Mouse (Mus musculus) liver, embryonic 11.5 days (tissue): Measurements from ENCODE around the gene Slc5a1. TPM values are rescaled to one million over a fixed set of nuclear protein-coding genes. Genes with fewer than 3 reads are reported as not detected.

ENCODE experiments used
- ATAC-seq: fragments of 200-750 bp; cut with Nextera tagmentation; replicated peaks from 2 replicates; pipeline ENCODE4 v1.8.0; 2017; ENCODE audit warnings: moderate number of reproducible peaks, mild to moderate bottlenecking, moderate TSS enrichment, moderate library complexity; ENCODE audit not compliant: low FRiP score
- DNase-seq: peaks from one replicate; pipeline ENCODE4 v3.0.0-alpha.2; 2017; ENCODE audit warnings: low spot score
- H3K27ac ChIP-seq: fragments of 300-500 bp; sonication (generic); 2 replicates; pipeline ENCODE4 v1.5.1; 2014; ENCODE audit warnings: mild to moderate bottlenecking, low read depth, low read length, control low read depth
- H3K27me3 ChIP-seq: fragments of 300-500 bp; sonication (generic); replicated peaks from 2 replicates; pipeline ENCODE4 v1.6.1; 2014; ENCODE audit warnings: low read length, mixed read lengths; ENCODE audit not compliant: control insufficient read depth, insufficient read depth
- H3K36me3 ChIP-seq: fragments of 300-500 bp; sonication (generic); 2 replicates; pipeline ENCODE4 v1.6.1; 2014; ENCODE audit warnings: mild to moderate bottlenecking, low read length, moderate library complexity, mixed read lengths; ENCODE audit not compliant: control insufficient read depth, insufficient read depth
- H3K4me1 ChIP-seq: fragments of 300-500 bp; sonication (generic); replicated peaks from 2 replicates; pipeline ENCODE4 v1.6.1; 2014; ENCODE audit warnings: low read length, mixed read lengths; ENCODE audit not compliant: control insufficient read depth, insufficient read depth
- H3K4me2 ChIP-seq: fragments of 300-500 bp; sonication (generic); 2 replicates; pipeline ENCODE4 v1.6.1; 2014; ENCODE audit warnings: mild to moderate bottlenecking, control low read depth, moderate library complexity
- H3K4me3 ChIP-seq: fragments of 300-500 bp; sonication (generic); 2 replicates; pipeline ENCODE4 v1.5.1; 2014; ENCODE audit warnings: low read depth, low read length, control low read depth
- H3K9ac ChIP-seq: fragments of 300-500 bp; sonication (generic); 2 replicates; pipeline ENCODE4 v1.6.1; 2014; ENCODE audit warnings: low read depth, low read length, control low read depth
- H3K9me3 ChIP-seq: fragments of 300-500 bp; sonication (generic); 2 replicates; pipeline ENCODE4 v1.6.1; 2016; ENCODE audit warnings: low read length, inconsistent platforms, mixed read lengths; ENCODE audit not compliant: control insufficient read depth
- WGBS: fragments of 180-500 bp; shearing (Covaris S2); extraction: QIAGEN DNeasy Blood & Tissue Kit; methylation state at CpG from one replicate; pipeline ENCODE4 v1.1.7; 2014; 5-methylcytosine and 5-hydroxymethylcytosine counted together
- polyA plus RNA-seq: library from polyadenylated mRNA; unstranded; fragments of >200 nt; fragmentation: Nextera tagmentation; extraction: Ambion mirVana; gene quantifications from 2 replicates; pipeline ENCODE4 v1.2.1, GENCODE M21; 2014

Gene Slc5a1
- not detected in 2 replicates for polyA plus RNA-seq

DNA sequence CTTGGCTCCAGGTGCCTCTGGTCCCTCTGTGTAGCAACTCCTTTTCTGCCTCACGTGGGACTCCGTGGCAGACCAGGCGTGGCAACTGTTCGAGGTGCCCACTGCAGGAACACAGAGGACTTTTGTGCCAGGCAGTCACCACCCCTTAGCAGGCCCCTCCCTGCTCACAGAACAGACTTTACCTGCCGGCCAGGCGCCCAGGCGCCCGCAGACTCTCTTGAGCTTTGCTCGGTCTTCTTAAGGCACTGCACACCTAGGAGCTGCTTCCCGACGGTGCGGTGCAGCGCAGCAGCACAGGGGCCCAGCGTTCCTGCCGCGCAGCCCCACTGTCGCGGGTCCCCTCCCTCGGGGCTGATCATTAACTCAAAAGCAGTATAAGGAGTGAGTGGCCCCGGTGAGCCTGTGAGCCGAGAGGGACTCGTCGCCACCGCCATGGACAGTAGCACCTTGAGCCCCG is at the start of gene Slc5a1:
TSS of gene Slc5a1 (plus strand) at position 195 of the 457 bp plus-strand sequence.
- no peak within 1 kb of the TSS for H3K27ac ChIP-seq
- H3K9me3 ChIP-seq, result no peaks in the 10 kb centered on the region
- no peak within 1 kb of the TSS for H3K9ac ChIP-seq
- H3K4me2 ChIP-seq, result no peak within 1 kb of the TSS
- no peak within 1 kb of the TSS for H3K4me3 ChIP-seq
- ATAC-seq (no peak), DNase-seq (no peak)
- WGBS, result 15% methylated on average over 25 of the region's 25 CpGs
- peaks cover 28% of the 10 kb centered on the region for H3K27me3 ChIP-seq
- H3K4me1 ChIP-seq, result no peaks in the 10 kb centered on the region
- no peaks in the 10 kb centered on the region for H3K36me3 ChIP-seq

DNA sequence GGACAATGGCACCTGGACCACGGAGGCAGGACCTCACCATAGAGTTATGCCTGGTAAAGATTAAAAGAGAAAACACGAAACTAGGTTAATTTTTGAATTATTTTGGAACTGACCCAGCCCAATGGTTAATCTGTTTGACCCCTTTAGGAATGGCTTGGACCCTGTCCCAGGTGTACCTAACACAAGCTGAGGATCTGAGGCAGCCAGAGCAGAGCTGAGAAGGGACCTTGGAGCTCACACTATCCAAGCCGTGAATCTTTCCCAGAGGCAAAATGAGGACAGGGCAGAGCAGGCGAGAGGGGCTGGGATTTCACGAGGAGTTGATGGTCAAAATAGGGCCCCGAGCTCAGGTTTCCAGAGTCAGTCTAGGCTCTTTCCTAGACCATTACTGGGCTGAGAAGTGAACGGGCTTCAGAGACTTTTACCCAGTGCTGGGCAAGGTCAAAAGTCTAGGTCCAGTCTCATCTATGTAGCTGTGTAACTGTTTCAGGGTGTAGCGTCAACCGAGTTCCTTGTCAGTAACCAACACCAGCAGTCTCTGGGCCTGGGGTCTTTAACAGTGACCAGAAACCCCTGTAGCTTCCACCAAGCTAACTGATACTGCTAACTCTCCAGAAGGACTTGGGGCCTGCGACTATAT is 47.8 kb upstream of the Slc5a1 start:
- no peak for DNase-seq
- Histone ChIP-seq H3K4me1 (no peaks in the 10 kb centered on the region), H3K4me3 (no peak overlapping the region), H3K9ac (no peak overlapping the region), H3K36me3 (no peaks in the 10 kb centered on the region), H3K27ac (no peak overlapping the region), H3K9me3 (no peaks in the 10 kb centered on the region), H3K27me3 (0 out of 2 replicates have a peak, but pooled peaks cover 2% of the 10 kb centered on the region), H3K4me2 (no peak overlapping the region)
- ATAC-seq, result no peak
- 75% methylated on average over 10 of the region's 10 CpGs for WGBS

DNA sequence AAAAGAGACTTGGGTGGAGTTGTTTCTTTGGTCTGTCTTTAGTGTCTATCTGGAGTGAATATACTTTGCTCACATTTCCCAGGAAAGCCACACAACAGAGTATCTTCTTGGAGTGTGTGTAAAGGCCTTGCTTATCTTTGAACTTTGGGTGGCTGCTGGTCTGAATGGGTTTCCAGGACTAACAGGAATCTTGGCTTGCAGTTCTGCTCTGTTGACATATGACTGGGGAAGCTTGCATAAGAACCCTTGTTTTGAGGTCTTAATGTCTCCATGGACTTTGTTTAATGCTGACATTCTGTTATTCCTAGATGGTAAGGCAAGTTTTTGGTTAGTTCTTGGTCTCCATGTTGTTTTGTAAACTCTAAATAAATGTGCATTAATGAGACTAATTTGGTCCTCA is 33.9 kb upstream of the Slc5a1 start:
- ATAC-seq (no peak), DNase-seq (no peak)
- Histone ChIP-seq H3K4me3 (no peak overlapping the region), H3K4me2 (no peak overlapping the region), H3K27ac (no peak overlapping the region), H3K36me3 (no peaks in the 10 kb centered on the region), H3K27me3 (0 out of 2 replicates have a peak, but pooled peaks cover 2% of the 10 kb centered on the region), H3K9me3 (no peaks in the 10 kb centered on the region), H3K9ac (no peak overlapping the region), H3K4me1 (no peaks in the 10 kb centered on the region)

DNA sequence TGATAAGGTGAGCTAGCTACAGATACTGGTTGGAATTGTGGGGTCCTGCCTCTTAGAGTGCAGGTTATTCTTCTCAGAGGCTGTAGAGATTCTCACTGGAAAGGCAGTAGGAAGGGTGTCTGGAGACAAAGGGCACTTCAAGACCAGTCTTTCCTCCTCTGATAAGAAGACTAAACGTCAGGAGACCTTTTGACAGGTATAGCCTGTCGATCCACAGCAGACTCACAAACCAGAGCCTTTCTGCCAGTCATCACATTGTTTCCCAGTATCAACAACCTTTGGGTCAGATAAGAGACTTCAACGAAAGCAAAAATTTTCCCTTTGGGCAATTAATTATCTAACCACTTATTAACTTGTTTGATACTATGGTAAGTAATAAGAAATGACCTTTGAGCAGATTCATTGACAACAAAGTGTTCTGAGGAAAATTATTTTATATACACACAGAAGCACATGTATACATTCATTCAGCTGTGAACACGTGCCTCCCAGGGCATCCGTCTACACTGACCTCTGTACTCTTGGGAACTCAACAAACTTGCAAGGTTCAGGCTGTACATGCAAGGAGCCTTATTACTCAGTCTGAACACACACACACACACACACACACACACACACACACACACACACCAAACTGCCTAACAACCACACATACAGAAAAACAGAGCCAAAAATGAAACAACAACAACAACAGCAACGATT is 27.4 kb upstream of the Slc5a1 start:
- H3K4me1 ChIP-seq, result no peaks in the 10 kb centered on the region
- 55% methylated on average over 6 of the region's 6 CpGs for WGBS
- ATAC-seq, result no peak

DNA sequence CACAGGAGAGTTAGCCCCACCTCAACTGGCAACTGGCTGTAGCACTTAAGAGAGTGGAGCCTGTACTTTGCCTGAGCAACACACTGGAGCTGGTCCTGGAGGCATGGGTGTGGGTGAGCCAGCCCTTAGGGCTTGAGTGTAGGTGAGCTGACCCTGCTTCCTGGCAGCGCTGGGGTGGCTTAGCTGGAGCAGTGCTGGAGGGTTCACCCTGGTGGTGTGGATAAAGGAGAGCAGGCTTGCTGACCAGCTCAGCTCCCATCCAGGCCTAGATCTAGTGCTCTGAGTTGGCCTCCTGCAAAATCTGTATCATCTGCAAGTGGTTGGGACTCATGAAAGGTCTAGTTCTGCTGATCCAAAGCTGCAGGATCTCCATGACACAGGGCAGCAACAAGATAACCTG is 21.1 kb upstream of the Slc5a1 start:
- no peak overlapping the region for H3K9ac ChIP-seq
- H3K4me2 ChIP-seq, result no peak overlapping the region
- H3K36me3 ChIP-seq, result no peaks in the 10 kb centered on the region
- H3K27ac ChIP-seq, result no peak overlapping the region
- H3K4me3 ChIP-seq, result no peak overlapping the region
- 63% methylated on average over 1 of the region's 1 CpGs for WGBS
- H3K27me3 ChIP-seq, result no peaks in the 10 kb centered on the region
- H3K4me1 ChIP-seq, result no peaks in the 10 kb centered on the region
- H3K9me3 ChIP-seq, result no peaks in the 10 kb centered on the region
- ATAC-seq (no peak), DNase-seq (no peak)

More for the DNA sequence above, 27.4 kb upstream of the Slc5a1 start:
- no peak overlapping the region for H3K4me3 ChIP-seq
- no peak overlapping the region for H3K4me2 ChIP-seq
- no peak for DNase-seq
- H3K9ac ChIP-seq, result no peak overlapping the region
- H3K36me3 ChIP-seq, result no peaks in the 10 kb centered on the region
- H3K9me3 ChIP-seq, result no peaks in the 10 kb centered on the region
- H3K27ac ChIP-seq, result no peak overlapping the region
- H3K27me3 ChIP-seq, result no peaks in the 10 kb centered on the region

DNA sequence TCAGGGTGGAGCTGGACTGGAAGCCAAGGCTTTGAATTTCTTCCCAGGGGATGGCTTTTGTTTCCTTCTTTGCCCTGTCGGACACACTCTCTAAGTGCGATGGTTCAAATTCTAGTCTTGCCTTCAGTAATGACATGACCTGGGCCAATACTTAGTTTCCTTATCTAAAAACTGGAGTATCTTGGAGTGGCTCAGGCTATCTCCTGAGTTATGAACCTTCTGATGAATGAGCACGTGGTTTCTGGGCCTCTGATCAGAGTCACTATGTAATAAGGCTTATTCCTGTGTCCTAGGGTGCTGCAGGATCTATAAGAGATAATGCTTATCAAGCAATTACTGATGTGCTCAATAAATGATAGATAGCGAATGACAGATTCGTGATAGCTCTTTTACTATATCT is 19.4 kb upstream of the Slc5a1 start:
- H3K4me1 ChIP-seq, result no peaks in the 10 kb centered on the region
- no peak overlapping the region for H3K9ac ChIP-seq
- H3K9me3 ChIP-seq, result no peaks in the 10 kb centered on the region
- no peaks in the 10 kb centered on the region for H3K27me3 ChIP-seq
- no peak overlapping the region for H3K4me3 ChIP-seq
- no peaks in the 10 kb centered on the region for H3K36me3 ChIP-seq
- DNase-seq, result no peak
- no peak for ATAC-seq
- no peak overlapping the region for H3K4me2 ChIP-seq
- H3K27ac ChIP-seq, result no peak overlapping the region
- 78% methylated on average over 5 of the region's 5 CpGs for WGBS

DNA sequence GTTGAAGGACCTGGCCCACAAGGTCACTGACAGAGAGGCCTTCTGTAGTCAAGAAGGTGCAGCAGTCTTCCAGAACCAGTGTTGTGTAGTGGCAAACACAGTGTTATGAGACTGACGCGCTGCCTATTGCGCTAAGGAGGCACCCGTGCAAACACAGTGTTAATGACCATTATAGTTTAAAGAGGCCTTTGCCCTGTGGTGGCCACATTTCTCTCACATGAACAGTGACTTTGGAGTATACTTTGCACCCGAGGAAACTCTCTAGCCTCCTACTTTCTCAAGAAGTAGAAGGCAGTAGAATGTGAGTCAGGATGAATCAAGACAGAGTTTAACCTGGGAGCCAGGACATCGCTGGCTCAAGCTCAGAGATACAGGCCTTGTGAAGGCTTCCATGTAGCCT is 12.7 kb upstream of the Slc5a1 start:
- no peak overlapping the region for H3K27ac ChIP-seq
- no peak overlapping the region for H3K9ac ChIP-seq
- 80% methylated on average over 6 of the region's 6 CpGs for WGBS
- H3K36me3 ChIP-seq, result no peaks in the 10 kb centered on the region
- ATAC-seq (no peak), DNase-seq (no peak)
- no peaks in the 10 kb centered on the region for H3K9me3 ChIP-seq
- no peaks in the 10 kb centered on the region for H3K4me1 ChIP-seq
- no peak overlapping the region for H3K4me3 ChIP-seq
- H3K27me3 ChIP-seq, result no peaks in the 10 kb centered on the region
- no peak overlapping the region for H3K4me2 ChIP-seq

DNA sequence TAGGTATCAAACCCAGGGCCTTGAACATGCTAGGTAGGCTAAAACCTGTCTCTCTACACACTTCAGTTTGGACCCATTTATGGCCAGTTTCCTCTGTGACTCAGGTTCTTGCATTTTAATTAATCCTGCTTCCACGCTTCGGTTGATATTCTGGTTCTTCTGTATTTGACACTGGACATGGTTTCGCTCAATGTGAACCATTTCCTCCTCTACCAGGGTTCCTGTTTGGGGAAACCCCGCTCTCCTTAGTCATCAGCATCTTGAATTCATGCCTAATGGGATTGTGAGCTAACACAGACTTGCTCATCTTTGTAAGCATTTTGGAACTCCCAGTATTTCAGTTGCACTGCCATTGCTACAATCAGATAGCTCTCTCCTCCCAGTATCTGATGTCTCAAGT is 8.7 kb upstream of the Slc5a1 start:
- H3K27ac ChIP-seq, result no peak overlapping the region
- H3K36me3 ChIP-seq, result no peaks in the 10 kb centered on the region
- H3K4me3 ChIP-seq, result no peak overlapping the region
- H3K4me1 ChIP-seq, result no peaks in the 10 kb centered on the region
- H3K27me3 ChIP-seq, result no peaks in the 10 kb centered on the region
- ATAC-seq (no peak), DNase-seq (no peak)
- no peak overlapping the region for H3K9ac ChIP-seq
- H3K4me2 ChIP-seq, result no peak overlapping the region
- 80% methylated on average over 4 of the region's 4 CpGs for WGBS
- no peaks in the 10 kb centered on the region for H3K9me3 ChIP-seq
